Mouse (Mus musculus) CD4-positive helper T cell, adult 2 months (primary cell): ENCODE results near the gene Nxt2.
A peak's percentile ranks its signal among the peaks of the same experiment; 100 is the strongest.
"Not testable (repeated sequence)": the region's sequence is repeated elsewhere in the genome, so short reads cannot be mapped to it uniquely, and the experiment has no call there.

Source experiments
- DNase-seq: peaks from one replicate; pipeline ENCODE4 v3.0.0-alpha.2; 2012; ENCODE audit warnings: low read depth, missing footprints, low spot score

Gene Nxt2

DNA sequence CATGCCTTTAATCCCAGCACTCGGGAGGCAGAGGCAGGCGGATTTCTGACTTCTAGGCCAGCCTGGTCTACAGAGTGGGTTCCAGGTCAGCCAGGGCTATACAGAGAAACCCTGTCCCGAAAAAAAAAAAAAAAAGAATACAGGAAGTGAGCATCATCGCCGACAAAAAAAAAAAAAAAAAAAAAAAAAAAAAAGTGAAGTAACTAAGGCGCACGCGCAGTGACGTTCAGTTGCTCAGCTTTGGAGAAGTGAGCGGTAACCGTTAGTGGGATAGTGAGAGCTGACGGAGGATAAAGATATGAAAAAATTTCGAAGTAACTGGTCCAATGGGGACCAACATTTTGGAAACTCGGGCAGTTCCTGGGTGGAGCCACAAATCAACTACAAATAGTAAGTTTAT, at the start of gene Nxt2:
Gene Nxt2, plus strand, starts transcription at position 229 of the 400 bp plus-strand sequence.
- DNase-seq: no peak

DNA sequence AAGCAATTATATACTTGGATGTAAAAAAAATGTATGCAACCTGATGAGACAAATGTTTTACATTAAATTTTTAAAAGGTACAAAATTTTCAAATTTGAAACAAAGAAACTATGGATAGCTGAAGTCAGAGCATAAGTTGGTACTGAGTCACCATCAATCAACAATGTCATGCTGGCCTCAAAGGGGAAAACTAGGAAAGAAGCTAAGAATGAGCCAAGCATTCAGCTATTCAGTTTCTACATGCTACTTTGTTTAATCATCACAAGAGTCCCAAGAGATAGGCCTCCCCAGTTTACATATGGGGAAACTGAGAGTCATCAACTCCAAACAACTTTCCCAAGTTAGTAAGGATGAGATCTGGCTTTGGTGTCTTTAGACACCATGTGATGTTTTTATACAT, 49.6 kb upstream of the Nxt2 start:
- DNase-seq: no peak

DNA sequence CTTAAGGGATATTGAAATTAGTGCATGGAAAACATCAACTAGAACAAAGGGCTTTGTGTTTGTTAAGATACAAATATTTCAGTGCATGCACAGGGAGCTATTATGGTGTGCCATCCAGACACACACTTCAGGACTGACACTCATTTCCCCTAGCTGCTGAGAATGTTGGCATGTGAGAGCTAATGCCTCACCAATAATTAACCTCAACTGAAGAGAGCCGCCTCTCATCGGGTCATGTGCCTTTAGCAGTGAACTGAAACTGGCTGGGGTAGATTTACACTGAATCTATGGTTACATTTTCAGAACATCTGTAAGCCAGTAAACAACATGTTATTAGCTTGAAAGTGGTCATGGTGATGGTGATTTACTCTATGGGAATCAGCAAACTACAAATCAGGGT, 44.5 kb upstream of the Nxt2 start:
- no peak for DNase-seq

DNA sequence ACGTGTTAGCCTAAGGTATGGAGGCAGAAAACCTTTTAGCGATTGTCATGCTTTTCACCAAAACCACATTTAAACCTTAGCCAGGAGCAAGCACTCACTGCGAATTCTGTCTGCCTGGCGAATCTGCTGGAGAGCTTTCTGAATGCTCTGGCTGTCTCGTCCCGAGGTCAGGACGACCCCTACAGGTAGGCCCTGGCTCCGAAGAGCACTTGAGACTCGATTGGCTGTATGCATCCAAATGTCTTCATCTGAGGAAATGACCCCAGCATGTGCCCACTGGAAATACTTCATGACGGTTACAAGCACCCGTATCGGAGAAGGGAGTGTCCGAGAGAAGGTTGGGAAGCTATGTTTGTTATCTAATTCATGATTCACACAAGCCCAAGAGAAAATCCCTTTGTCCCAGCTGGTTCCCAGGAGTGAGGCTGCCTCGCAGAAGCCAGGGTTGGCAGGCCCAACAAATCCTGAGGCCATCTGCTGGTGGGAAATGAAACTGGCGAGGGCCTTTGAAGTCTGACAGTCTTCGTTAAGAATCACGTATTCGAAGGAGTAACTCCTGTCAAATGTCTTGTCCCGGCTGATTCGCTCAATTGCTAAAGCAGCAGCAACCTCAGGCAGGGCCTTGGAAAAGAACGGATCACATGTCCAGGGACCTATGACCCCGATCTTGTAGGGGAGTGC, 37.4 kb upstream of the Nxt2 start:
- no peak for DNase-seq

DNA sequence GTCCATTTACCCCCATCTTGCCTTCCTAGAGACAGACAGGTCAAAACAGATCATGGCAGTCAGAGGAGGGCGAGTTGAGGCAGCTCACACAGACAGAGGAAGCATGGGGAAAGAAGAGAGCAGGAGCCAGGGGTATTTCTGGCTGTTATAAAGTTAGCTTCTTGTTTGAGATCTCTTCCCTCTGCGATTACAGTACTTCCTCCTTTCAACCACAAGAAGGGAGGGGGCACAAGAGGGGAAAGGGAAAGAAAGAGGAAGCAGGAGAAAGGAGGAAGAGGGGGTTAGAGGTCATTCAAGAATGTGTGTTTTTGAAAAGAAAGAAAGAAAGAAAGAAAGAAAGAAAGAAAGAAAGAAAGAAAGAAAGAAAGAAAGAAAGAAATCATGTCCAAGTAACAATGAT, 36.2 kb upstream of the Nxt2 start:
- no peak for DNase-seq

DNA sequence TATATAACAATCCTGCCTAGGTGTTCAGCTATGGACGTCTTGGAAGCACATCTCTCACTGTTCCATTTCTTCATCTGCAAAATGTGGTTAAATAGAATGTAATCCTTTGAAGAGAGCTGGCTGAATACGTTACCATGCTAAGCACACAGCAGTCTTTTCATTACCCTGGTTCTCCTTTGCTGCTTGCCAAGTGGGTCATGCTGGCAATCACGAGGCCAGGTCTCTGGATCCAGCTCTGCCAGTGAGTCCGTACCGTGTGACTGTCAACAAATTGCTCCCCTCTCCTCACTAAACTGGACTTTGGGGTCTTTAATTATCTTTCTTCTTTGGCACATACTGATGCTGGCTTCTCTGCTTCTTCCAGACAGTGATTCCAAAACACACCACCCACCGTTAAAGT, 32.1 kb upstream of the Nxt2 start:
- DNase-seq: no peak

DNA sequence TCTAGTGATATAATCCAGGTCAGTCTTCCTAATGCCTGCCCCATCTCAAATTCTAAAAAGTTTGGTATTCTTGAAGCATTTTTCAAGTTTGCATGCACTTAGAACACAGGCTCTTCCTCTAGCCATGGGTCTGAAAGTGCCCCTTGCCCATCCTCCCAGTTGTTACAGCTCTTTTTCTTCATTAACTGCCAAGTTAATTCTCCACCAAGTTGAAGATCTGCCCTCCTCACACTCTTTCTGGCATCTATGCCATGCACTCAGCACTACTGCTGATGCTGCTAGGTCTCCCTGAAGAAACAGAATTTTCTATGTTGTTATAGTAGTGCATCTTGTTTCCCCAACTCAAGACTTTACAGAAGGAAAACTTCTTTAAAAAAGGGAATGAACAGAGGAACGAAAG, 31.0 kb upstream of the Nxt2 start:
- no peak for DNase-seq

DNA sequence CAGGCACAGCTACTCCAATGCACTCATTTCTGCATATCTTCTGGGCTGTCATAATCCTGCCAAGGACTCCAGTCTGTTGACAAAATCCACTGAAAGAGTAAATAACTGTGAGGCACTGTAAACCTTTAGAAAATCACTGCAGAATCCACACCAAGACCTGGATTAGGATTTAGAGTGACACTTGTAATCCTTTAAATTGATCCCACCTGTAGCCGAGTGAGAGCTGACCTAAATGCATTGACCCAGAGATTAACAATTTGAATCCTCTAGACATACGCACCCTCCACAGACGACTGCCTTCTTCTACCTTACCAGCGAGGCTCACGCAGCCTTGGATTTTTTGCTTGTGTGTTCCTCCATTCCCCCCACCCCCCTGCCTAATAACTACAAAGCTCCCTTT, 29.7 kb upstream of the Nxt2 start, which contains the start of gene Gucy2f:
Gene Gucy2f, minus strand, starts transcription at position 101 of the 400 bp plus-strand sequence.
- no peak for DNase-seq

DNA sequence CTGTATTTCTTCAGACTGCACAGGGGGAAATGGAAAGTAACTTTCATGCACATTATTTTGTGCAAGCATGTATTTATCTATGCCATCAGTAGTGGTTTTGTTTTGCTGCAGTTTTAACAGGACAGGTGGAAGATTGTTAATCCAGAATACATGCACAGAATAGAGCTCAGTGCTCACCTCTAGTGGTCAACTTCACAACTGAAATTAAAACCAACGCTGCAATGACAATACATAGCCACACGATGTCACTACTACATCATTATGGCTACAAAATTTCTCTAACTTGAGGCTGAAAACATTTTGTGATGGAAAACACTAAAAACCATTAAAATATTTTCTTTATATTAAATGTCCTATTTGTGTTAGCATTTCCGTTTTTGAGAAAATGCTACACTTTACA, 26.3 kb upstream of the Nxt2 start:
- peak; percentile 29 for DNase-seq

DNA sequence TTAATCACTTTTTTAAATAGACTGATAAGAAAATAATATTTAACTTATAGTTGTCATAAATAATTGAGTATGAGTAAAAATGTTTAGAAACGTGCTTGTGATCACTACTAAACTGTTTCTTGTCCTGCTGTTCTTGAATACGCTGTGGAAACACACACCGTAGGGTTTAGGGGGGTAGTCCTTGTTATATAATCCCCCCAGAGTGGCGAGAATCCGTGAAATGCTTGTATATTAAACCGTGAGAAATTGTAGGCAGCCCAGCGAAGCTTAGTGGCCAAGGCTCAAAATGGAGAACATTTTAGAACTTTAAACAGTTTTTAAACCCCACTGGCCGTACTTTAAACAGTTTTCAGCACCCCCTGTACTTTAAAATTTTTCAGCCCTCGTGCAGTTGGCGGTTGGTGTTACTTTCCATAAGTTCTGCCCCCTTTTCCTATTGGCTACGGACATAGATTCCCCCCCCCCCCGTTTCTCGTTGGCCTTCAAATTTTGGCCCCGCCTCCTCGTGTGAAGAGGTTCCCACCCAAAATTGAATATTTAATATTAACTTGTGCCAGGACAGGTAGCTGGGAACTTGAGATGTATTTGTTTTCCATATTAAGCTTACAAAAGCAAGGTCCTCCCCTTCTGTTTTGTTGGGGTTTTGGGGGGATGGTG, 956 bp downstream of the Nxt2 start:
- DNase-seq: peak; percentile 72

DNA sequence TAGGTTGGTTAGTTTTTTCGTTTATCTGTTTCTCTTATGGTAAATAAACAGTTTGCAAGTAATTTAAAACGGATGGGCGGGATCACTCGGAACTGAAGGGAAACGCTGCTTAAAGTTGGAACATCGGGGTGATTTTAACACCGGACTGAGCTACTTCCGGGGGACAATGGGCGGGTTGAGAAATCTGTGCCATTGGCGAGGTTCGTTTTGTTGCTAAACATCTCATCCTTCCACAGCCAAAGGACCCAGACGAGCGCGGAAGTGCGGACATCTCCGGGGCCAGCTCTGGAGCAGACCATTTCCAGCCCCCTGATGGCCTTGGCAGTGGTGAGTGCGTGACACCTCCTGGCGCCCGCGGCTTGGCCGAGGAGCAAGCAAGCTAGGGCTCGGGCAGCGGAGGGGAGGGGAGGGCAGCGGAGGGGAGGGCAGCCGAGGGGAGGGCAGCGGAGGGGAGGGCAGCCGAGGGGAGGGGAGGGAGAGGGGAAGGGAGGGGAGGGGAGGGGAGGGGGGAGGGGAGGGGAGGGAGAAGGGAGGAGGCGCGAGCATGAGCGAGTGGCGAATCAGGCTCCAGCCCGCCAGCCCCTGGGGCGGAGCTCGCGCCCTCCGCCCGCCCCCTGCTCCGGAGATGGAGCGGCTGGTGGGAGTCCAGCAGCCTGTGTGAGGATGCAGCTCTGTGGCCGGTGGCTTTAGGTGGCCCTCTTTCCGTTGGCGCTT, 1.6 kb downstream of the Nxt2 start:
- peak; percentile 78 for DNase-seq

DNA sequence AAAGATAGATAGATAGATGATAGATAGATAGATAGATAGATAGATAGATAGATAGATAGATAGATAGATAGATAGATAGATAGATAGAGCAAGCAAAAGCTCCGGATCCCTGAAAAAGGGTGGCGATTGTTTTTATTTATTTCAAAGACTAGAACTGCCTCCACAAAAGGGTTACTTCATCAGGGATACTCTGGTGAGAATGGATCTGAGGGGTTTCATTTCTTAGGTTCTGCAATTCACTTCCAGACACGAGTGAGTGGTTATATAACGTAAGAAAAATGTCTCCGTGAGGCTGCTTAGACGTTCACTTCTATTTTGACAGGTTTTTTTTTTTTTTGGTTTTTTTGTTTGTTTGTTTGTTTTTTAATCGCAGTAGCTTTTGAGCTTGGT, 2.2 kb downstream of the Nxt2 start:
- no peak for DNase-seq

DNA sequence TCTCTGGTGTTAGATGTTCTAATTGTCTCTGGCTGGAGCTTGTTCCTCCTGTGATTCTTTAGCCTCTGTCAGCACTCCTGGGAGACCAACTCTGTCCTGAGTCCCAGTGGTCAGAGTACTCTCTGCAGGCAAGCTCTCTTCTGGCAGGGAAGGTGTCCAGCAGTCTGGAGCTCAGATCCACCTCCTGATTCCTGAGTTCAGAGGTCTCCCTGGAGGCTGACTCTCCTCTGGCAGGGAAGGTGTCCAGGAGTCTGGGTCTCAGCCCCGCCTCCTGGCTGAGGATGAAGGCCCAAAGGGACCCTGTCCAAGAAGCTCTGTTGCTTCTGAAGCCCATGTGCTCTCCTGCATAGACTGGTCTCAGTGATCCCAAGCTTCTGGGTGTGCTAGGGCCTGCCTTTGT, 9.6 kb downstream of the Nxt2 start:
- DNase-seq: not testable (repeated sequence)

DNA sequence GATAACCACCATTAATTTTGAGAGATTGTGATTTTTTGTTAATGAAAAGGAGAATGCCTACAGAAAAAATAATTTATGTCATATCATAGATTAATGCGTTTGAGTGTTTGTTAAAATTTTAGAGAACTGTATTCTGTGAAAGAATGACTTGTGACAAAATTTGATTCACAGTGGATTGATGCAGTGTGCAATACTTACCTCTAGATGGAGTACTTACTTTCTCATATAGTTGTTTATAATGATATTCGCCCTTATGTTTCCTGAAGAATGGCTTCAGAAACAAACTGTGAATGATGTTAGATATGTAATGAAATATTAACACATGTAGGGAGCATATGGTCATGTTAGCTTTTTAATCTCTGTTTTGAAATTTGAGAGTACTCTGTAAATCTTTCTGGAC, 10.5 kb downstream of the Nxt2 start:
- DNase-seq: no peak

DNA sequence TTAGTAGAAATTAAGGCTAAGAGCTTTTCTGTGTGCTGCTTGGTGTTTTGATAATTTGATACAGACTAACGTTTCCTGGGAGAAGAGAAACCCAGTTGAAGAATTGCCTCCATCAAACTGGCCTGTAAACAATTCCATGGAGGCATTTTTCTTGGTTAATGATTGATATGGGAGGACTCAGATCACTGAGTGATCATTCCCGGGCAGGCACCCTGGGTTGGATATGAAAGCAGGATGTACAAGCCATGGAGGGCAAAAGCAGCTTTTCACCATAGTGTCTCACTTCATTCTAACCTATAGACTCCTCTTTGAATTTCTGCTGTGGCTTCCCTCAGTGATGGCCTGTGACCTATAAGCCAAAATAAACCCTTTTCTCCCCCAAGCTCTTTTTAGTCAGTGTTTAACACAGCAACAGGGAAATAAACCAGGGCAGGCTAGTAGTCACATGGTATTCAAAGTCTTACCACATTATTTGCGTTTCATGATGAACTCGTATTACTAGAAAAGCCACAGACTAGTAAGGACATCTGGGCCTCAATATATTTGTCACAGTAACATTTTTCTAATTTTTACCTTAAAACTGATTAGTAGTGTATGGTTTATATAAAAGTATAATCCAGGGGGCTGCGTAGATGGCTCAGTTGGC, 19.2 kb downstream of the Nxt2 start:
- no peak for DNase-seq

DNA sequence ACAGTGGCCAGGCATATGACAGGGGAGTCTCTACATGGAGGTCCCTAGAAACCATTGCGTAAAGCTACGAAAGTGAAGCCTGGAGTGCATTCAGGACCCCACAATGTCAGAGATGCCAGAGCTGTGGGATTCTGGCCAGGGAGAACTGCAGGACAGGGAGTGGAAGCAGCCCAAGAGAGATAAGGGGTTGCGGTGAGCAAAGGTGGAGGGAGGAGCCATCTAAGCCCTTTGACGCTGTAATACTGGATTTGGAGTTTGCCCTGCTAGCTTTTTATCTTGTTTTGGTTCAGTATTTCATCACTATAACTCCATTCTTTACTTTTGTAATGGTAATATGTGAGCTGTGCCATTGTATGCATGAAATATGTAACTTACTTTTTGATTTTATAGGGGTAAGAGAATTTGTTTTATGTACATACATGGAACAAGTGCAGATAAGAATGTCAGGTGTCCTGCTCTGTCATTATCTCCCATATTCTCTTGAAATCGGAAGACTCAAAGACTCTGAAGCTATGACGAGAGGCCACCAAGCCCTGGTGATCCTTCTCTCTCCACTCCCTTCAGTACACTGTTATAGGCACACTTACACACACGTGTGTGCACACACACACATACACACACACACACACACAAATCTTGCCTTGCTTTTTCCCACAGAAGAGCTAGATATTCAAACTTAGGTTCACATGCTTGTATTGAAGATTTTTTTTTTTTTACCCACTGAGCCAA, 23.6 kb downstream of the Nxt2 start:
- DNase-seq: no peak

DNA sequence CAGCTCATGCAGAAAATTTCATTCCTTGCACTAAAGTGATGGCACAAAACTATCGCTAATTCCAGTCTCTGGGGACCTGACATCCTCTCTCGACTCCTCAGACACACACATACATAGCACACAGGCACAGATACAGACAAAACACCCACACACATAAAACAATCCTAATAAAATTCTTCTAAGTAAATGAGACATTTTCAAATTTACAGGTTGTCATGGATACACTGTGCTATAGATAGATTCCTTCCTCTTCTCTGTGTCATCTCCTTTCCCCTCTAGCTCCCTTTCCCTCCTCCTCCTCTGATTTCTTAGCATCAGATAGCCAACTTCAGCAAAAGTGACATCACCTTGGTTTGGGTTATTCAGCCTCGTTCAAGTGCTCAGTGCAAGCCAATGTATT, 49.5 kb downstream of the Nxt2 start:
- DNase-seq: no peak

DNA sequence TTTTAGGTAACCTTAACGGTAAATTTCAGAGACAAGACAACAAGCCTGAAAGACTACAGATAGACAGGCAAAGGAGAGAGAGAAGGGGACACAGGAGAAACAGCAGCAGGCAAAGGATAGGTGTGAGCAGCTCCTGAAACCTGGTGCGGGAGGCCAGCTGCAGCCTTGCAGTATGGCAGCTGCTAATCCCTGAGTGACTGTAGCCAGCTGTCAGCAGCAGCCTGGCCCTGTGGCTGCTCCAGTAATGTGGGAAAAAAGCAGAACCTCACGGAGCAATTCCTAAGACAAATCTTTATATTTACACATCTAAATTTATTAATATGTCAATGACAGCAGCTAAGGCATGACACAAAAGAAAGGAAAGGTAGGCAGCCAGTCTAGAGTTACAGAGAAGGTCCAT, 50.0 kb downstream of the Nxt2 start:
- DNase-seq: no peak

DNA sequence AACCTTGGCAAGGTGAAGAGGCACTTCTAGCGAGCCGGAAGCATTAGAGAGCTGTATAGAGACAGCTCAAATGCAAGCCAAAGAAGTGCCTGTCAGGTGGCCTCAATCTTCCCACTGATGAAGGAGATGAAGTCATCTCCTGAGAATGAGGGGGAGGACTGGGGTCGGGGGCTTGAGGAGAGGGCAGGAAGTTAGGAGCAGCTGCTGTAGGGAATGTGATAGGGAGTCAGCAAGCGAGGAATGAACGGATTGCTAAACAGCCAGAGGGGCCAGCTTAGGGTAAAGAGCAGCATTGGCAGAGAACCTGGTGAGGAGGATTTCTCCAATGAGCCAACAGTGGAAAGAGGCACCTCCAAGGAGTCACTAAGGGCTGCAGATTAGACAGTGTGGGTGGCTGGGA, 59.3 kb downstream of the Nxt2 start:
- no peak for DNase-seq
